10 mouse cellular contexts compared by ENCODE assay signal in genomic region chr17:36121352-36122020, GRCm38 (mm10). TPM values are rescaled to one million over a fixed set of nuclear protein-coding genes. Genes with fewer than 3 reads are reported as not detected.
A peak's percentile ranks its signal among the peaks of the same experiment; 100 is the strongest.
DNase-seq lines count a peak whose midpoint lies in the region; ATAC-seq and TF ChIP-seq lines count a peak whose summit lies in the region.
"Not testable (repeated sequence)": the region's sequence is repeated elsewhere in the genome, so short reads cannot be mapped to it uniquely, and the experiment has no call there.
"Had no signal": no experiment of that assay in that cellular context is flagged by ENCODE, and none has a peak within 500 bp of the region (broad histone marks: within the 10 kb centered on the region; RNA-seq: fewer than 3 reads in every experiment).

Gene Gm19684, plus strand, starts transcription at chr17:36121678.

- peak within 1 kb of the TSS; percentile 6; the same call in 1 of the 2 replicates for H3K4me3 ChIP-seq in embryonic facial prominence, embryonic 14.5 days (ENCODE audit: low read depth, low read length)
- peak within 1 kb of the TSS; percentile 27 for H3K4me3 ChIP-seq in heart, embryonic 10.5 days
- peak within 1 kb of the TSS; percentile 4 for H3K4me3 ChIP-seq in intestine, embryonic 16.5 days (ENCODE audit: low read length)
- peak within 1 kb of the TSS; percentile 61 for H3K4me3 ChIP-seq in small intestine, adult 2 months (ENCODE audit: low read depth, low read length)

- not testable (repeated sequence) for H3K9me3 ChIP-seq in embryonic facial prominence, embryonic 14.5 days (ENCODE audit: control insufficient read depth, low read length); heart, embryonic 10.5 days; intestine, embryonic 16.5 days (ENCODE audit: control insufficient read depth, low read length)

- 7% methylated on average over 8 of the region's 8 CpGs for WGBS in embryonic facial prominence, embryonic 14.5 days
- WGBS in heart, embryonic 10.5 days, result 7% methylated on average over 8 of the region's 8 CpGs
- WGBS in intestine, embryonic 16.5 days, result 4% methylated on average over 8 of the region's 8 CpGs
- 2% methylated on average over 8 of the region's 8 CpGs for WGBS in small intestine, adult 2 months

- not testable (repeated sequence) for H3K36me3 ChIP-seq in embryonic facial prominence, embryonic 14.5 days (ENCODE audit: control insufficient read depth, insufficient read depth, low read length); heart, embryonic 10.5 days; intestine, embryonic 16.5 days (ENCODE audit: control insufficient read depth, insufficient read depth, low read length); small intestine, adult 2 months (ENCODE audit: control insufficient read depth, insufficient read depth, low read length)

- peaks cover 27% of the 10 kb centered on the region for H3K27me3 ChIP-seq in embryonic facial prominence, embryonic 14.5 days (replicated peaks; ENCODE audit: control insufficient read depth, insufficient read depth, low read length)
- peaks cover 50% of the 10 kb centered on the region for H3K27me3 ChIP-seq in heart, embryonic 10.5 days (ENCODE audit: insufficient read depth, poor library complexity, severe bottlenecking)
- H3K27me3 ChIP-seq in intestine, embryonic 16.5 days (replicated peaks; ENCODE audit: control insufficient read depth, insufficient read depth, low read length); small intestine, adult 2 months (ENCODE audit: control insufficient read depth, insufficient read depth, low read length): not testable (repeated sequence)

- peak; percentile 66; the same call in 1 of the 2 replicates for TF ChIP-seq POLR2A in small intestine, adult 2 months (IDR thresholded peaks at IDR 0.05; ENCODE audit: low read depth, low read length)

- H3K4me1 ChIP-seq in embryonic facial prominence, embryonic 14.5 days (ENCODE audit: control insufficient read depth, insufficient read depth, low read length); heart, embryonic 10.5 days; intestine, embryonic 16.5 days (ENCODE audit: control insufficient read depth, insufficient read depth, low read length); small intestine, adult 2 months (ENCODE audit: control insufficient read depth, insufficient read depth, insufficient read length, low read length): not testable (repeated sequence)

- TF ChIP-seq CTCF in small intestine, adult 2 months (IDR thresholded peaks at IDR 0.05; ENCODE audit: extremely low read depth, insufficient read length, insufficient replicate concordance, low read depth, low read length), result not testable (repeated sequence)

- DNase-seq in 3134 (ENCODE audit: extremely low read depth, insufficient read length, low spot score), result peak; percentile 53
- DNase-seq in adipocyte (ENCODE audit: low spot score), result peak; percentile 66
- peak; percentile 63 for DNase-seq in embryonic facial prominence, embryonic 14.5 days (ENCODE audit: low spot score)
- not testable (repeated sequence) for DNase-seq in heart, embryonic 10.5 days (ENCODE audit: low spot score)
- peak; percentile 26 to 31 for DNase-seq in left cerebral cortex, postnatal 25 days (ENCODE audit: low spot score in 2 of 2)

- not testable (repeated sequence) for H3K9ac ChIP-seq in embryonic facial prominence, embryonic 14.5 days (ENCODE audit: low read depth, low read length); intestine, embryonic 16.5 days (ENCODE audit: low read depth, low read length)

- intact Hi-C loops in left cerebral cortex, postnatal 25 days (cut with DNase I), result not testable (repeated sequence)

- H3K27ac ChIP-seq in embryonic facial prominence, embryonic 14.5 days (replicated peaks; ENCODE audit: low read depth, low read length); heart, embryonic 10.5 days; intestine, embryonic 16.5 days (ENCODE audit: low read length): not testable (repeated sequence)
- H3K27ac ChIP-seq in small intestine, adult 2 months (ENCODE audit: insufficient read depth, low read depth, low read length), result peak within 1 kb of the TSS; percentile 77

- H3K4me2 ChIP-seq in embryonic facial prominence, embryonic 14.5 days (ENCODE audit: low read depth, low read length), result peak within 1 kb of the TSS; percentile 26
- peak within 1 kb of the TSS; percentile 43 for H3K4me2 ChIP-seq in intestine, embryonic 16.5 days (ENCODE audit: low read depth, low read length)

- ATAC-seq in embryonic facial prominence, embryonic 14.5 days (ENCODE audit: low read depth), result peak; percentile 57; the same call in 1 of the 2 replicates
- peak; percentile 91 for ATAC-seq in intestine, embryonic 16.5 days
- ATAC-seq in megakaryocyte, adult 5-6 weeks (ENCODE audit: poor library complexity, severe bottlenecking), result peak; percentile 94

RNA-seq across cellular contexts. Expression of gene Gm19684, which starts in this region (rescaled TPM):
- not detected in 2 replicates for polyA plus RNA-seq in embryonic facial prominence, embryonic 14.5 days (2014; fragmentation: Nextera tagmentation; extraction: Ambion mirVana)
- not detected in 2 replicates for polyA plus RNA-seq in heart, embryonic 10.5 days (2016; fragmentation: Nextera tagmentation; extraction: Ambion mirVana)
- polyA plus RNA-seq in intestine, embryonic 16.5 days (2015; fragmentation: Nextera tagmentation; extraction: Ambion mirVana), result 0.29 and 0.36 TPM in 2 replicates
- not detected for total RNA-seq in left cerebral cortex, postnatal 25 days (2021)
- 0.62 TPM in 1 of 2 replicates, not detected in the other for total RNA-seq in megakaryocyte, adult 5-6 weeks (2015)
- total RNA-seq in megakaryocyte, adult 5-6 weeks (2017), result 0.12 and 0.15 TPM in 2 replicates
- 0.22 and 0.27 TPM in 2 replicates for polyA plus RNA-seq in small intestine, adult 2 months (2012; rRNA removed)
- total RNA-seq: left cerebral cortex, postnatal 10 days had no signal
- polyA plus RNA-seq: embryonic facial prominence, embryonic 12.5 days had no signal

Comparison
In these comparisons a context has a peak if more than half of its experiments do, and no peak if none do; other contexts are left out.
1. Peak in DNase-seq, ATAC-seq, H3K4me3 ChIP-seq and H3K4me2 ChIP-seq in embryonic facial prominence, embryonic 14.5 days; RNA of the gene not detected or under 1 TPM.
2. Peak in ATAC-seq, H3K4me3 ChIP-seq and H3K4me2 ChIP-seq in intestine, embryonic 16.5 days; RNA of the gene not detected or under 1 TPM.
3. Peak in DNase-seq in left cerebral cortex, postnatal 25 days; RNA of the gene not detected or under 1 TPM.
4. Peak in ATAC-seq in megakaryocyte, adult 5-6 weeks; RNA of the gene not detected or under 1 TPM.
5. H3K4me3 ChIP-seq: peak in every context shown above with its lines; median percentile 61 in small intestine, adult 2 months; 27 in heart, embryonic 10.5 days; 6 in embryonic facial prominence, embryonic 14.5 days; 4 in intestine, embryonic 16.5 days.